Mouse (Mus musculus) CD4-positive helper T cell, adult 2 months (primary cell): ENCODE measurements around the gene Tmem176b.

Experiments used
- DNase-seq: peaks from one replicate; pipeline ENCODE4 v3.0.0-alpha.2; 2012; ENCODE audit warnings: low read depth, missing footprints, low spot score

Tmem176b gene

GRCm38 (mm10) chr6:48787867-48788266 lies 53.4 kb downstream of the Tmem176b start:
- DNase-seq, result no peak

- DNase-seq, result no peak
These were observed 55.7 kb downstream of the Tmem176b start for GRCm38 (mm10) chr6:48785601-48786000.

- no peak for DNase-seq
These were observed 56.1 kb downstream of the Tmem176b start for GRCm38 (mm10) chr6:48785189-48785588.

- no peak for DNase-seq
These were observed 56.9 kb downstream of the Tmem176b start for GRCm38 (mm10) chr6:48784406-48784805.
